Mouse (Mus musculus): ENCODE measurements around the gene Ptprj. TPM values are rescaled to one million over a fixed set of nuclear protein-coding genes. Genes with fewer than 3 reads are reported as not detected.

The Ptprj gene
- total and polyA plus RNA-seq, 3 experiments: 6.9 to 8.9 (median 7.3) TPM

DNA sequence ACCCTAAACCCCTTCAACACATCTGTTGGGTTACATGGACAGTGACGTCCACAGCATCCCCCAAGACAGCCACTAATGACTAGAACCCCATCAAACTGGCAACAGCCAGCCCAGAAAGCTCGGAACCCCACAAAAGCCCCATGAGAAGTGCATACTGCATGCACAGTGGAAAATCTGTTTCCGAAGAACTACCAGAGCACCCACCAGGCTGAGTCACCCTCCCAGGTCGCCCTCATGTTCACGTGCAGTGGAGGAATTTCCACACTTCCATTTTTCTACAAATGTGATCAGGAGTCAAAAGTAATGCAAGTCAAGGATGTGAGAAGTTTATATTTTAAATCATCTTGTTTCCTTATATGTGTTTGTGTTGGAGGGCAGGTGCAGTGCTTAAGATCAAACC, 52.3 kb downstream of the Ptprj start:
- H3K9me3 ChIP-seq (replicated peaks; ENCODE audit: low read length): peaks cover 4% of the 10 kb centered on the region
- H3K36me3 ChIP-seq (replicated peaks in 1 of 2; ENCODE audit: control insufficient read depth in 1 of 2, insufficient read depth in 1 of 2, low read length in 1 of 2): no peaks in the 10 kb centered on the region
- in situ Hi-C loops (cut with MboI; ENCODE audit: low pct_ligation_motif_present, low pct_unique_long_range_greater_than_20kb, low sequenced_read_pairs): no loop called here

DNA sequence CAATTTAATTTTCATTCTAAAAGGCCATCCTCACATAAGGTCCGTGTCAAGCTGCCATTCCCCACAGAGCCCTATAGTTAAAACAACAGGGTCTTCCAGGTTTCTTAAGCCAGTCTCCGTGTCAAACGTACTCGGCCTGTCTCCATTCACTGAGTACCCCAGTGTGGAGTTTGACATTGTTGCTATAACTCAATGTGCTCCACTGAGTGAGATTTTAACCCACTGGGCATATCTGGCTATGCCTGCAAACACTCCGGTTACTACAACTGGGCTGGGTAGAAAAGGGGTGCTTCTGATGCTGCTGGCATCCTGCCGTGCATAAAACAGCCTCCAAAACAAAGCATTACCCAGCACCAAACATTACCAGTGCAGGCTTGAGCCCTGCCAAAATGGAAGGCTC, 53.5 kb downstream of the Ptprj start:
- H3K79me2 ChIP-seq (replicated peaks; ENCODE audit: control insufficient read depth, extremely low read depth, insufficient read depth, poor library complexity, severe bottlenecking): peaks cover 10% of the 10 kb centered on the region
- no peaks in the 10 kb centered on the region for H3K27me3 ChIP-seq (replicated peaks)
- H3K4me2 ChIP-seq (ENCODE audit: insufficient read depth, low read depth, poor library complexity, severe bottlenecking): no peak overlapping the region
- DNase-seq (ENCODE audit: extremely low read depth): no peak
- no peak for TF ChIP-seq ETS1 (conservative IDR thresholded peaks at IDR 0.05; ENCODE audit: low read depth, low read length)
- TF ChIP-seq TCF12 (IDR thresholded peaks at IDR 0.05; ENCODE audit: low read depth, low read length): no peak
- no peak for TF ChIP-seq JUND (conservative IDR thresholded peaks at IDR 0.05; ENCODE audit: low read depth, low read length)
- no peak for TF ChIP-seq ZKSCAN1 (IDR thresholded peaks at IDR 0.05; ENCODE audit: borderline replicate concordance, low read depth, low read length)
- no peak for TF ChIP-seq PAX5 (IDR thresholded peaks at IDR 0.05; ENCODE audit: low read length)
- TF ChIP-seq POLR2A (IDR thresholded peaks at IDR 0.05; ENCODE audit: low read depth, low read length): no peak
- TF ChIP-seq USF2 (conservative IDR thresholded peaks at IDR 0.05; ENCODE audit: low read depth, low read length): no peak
- TF ChIP-seq ZMIZ1 (IDR thresholded peaks at IDR 0.05; ENCODE audit: low read depth, low read length): no peak
- TF ChIP-seq ZC3H11A (IDR thresholded peaks at IDR 0.05; ENCODE audit: low read depth, low read length): no peak
- H3K27ac ChIP-seq (ENCODE audit: insufficient read depth, low read depth): no peak overlapping the region
- H3K4me3 ChIP-seq (replicated peaks in 1 of 3; ENCODE audit: low read depth in 2 of 3, low read length in 2 of 3, poor library complexity in 1 of 3): no peak overlapping the region
- H3K9me3 ChIP-seq (replicated peaks; ENCODE audit: low read length): peaks cover 4% of the 10 kb centered on the region
- no peak overlapping the region for H3K9ac ChIP-seq (ENCODE audit: insufficient read depth, low read depth)
- dilution Hi-C loops (cut with MboI; ENCODE audit: extremely low pct_ligation_motif_present, extremely low pct_unique_long_range_greater_than_20kb, low sequenced_read_pairs): no loop called here
- peaks cover 12 to 54% of the 10 kb centered on the region in 2 experiments for H3K4me1 ChIP-seq (ENCODE audit: control insufficient read depth in 1 of 2, insufficient read depth in 2 of 2)
- H3K36me3 ChIP-seq (replicated peaks in 1 of 2; ENCODE audit: control insufficient read depth in 1 of 2, insufficient read depth in 1 of 2, low read length in 1 of 2): no peaks in the 10 kb centered on the region
- in situ Hi-C loops (cut with MboI; ENCODE audit: low pct_ligation_motif_present, low pct_unique_long_range_greater_than_20kb, low sequenced_read_pairs): no loop called here

More for the DNA sequence above, 52.3 kb downstream of the Ptprj start:
- dilution Hi-C loops (cut with MboI; ENCODE audit: extremely low pct_ligation_motif_present, extremely low pct_unique_long_range_greater_than_20kb, low sequenced_read_pairs): no loop called here
- peaks cover 14 to 58% of the 10 kb centered on the region in 2 experiments for H3K4me1 ChIP-seq (ENCODE audit: control insufficient read depth in 1 of 2, insufficient read depth in 2 of 2)
- H3K27ac ChIP-seq (ENCODE audit: insufficient read depth, low read depth): no peak overlapping the region
- H3K79me2 ChIP-seq (replicated peaks; ENCODE audit: control insufficient read depth, extremely low read depth, insufficient read depth, poor library complexity, severe bottlenecking): peaks cover 8% of the 10 kb centered on the region
- no peak overlapping the region for H3K4me2 ChIP-seq (ENCODE audit: insufficient read depth, low read depth, poor library complexity, severe bottlenecking)
- no peak overlapping the region for H3K9ac ChIP-seq (ENCODE audit: insufficient read depth, low read depth)
- H3K27me3 ChIP-seq (replicated peaks): no peaks in the 10 kb centered on the region
- no peak for DNase-seq (ENCODE audit: extremely low read depth)
- no peak overlapping the region for H3K4me3 ChIP-seq (replicated peaks in 1 of 3; ENCODE audit: low read depth in 2 of 3, low read length in 2 of 3, poor library complexity in 1 of 3)
- peak; percentile 55; the same call in 1 of the 2 replicates for TF ChIP-seq MYC (IDR thresholded peaks at IDR 0.05; ENCODE audit: low read depth, low read length)
- TF ChIP-seq HCFC1 (IDR thresholded peaks at IDR 0.05; ENCODE audit: low read depth, low read length): no peak
- TF ChIP-seq MAX (IDR thresholded peaks at IDR 0.05; ENCODE audit: low read length): peak; percentile 44; the same call in 1 of the 2 replicates
- peak; percentile 51; the same call in 1 of the 2 replicates for TF ChIP-seq CHD2 (IDR thresholded peaks at IDR 0.05; ENCODE audit: low read length)
- 0 out of 2 replicates have a peak, but pooled peaks have one; percentile 28 for TF ChIP-seq MEF2A (IDR thresholded peaks at IDR 0.05; ENCODE audit: borderline replicate concordance, low read depth, low read length)
- peak; percentile 89 for TF ChIP-seq ETS1 (conservative IDR thresholded peaks at IDR 0.05; ENCODE audit: low read depth, low read length)
- peak; percentile 74; the same call in 1 of the 2 replicates for TF ChIP-seq IRF4 (IDR thresholded peaks at IDR 0.05; ENCODE audit: low read depth, low read length)
- peak; percentile 47 for TF ChIP-seq JUND (conservative IDR thresholded peaks at IDR 0.05; ENCODE audit: low read depth, low read length)
- TF ChIP-seq NELFE (IDR thresholded peaks at IDR 0.05; ENCODE audit: low read depth, low read length): no peak
- TF ChIP-seq MAFK (IDR thresholded peaks at IDR 0.05; ENCODE audit: insufficient replicate concordance, low read length): peak; percentile 63
- no peak for TF ChIP-seq E2F4 (IDR thresholded peaks at IDR 0.05; ENCODE audit: insufficient replicate concordance, low read depth, low read length)
- TF ChIP-seq GABPA (IDR thresholded peaks at IDR 0.05; ENCODE audit: insufficient replicate concordance, low read depth, low read length): no peak
- no peak for TF ChIP-seq USF2 (conservative IDR thresholded peaks at IDR 0.05; ENCODE audit: low read depth, low read length)
- peak; percentile 49; the same call in 1 of the 2 replicates for TF ChIP-seq TCF12 (IDR thresholded peaks at IDR 0.05; ENCODE audit: low read depth, low read length)
- TF ChIP-seq RCOR1 (conservative IDR thresholded peaks at IDR 0.05; ENCODE audit: low read depth, low read length): 0 out of 2 replicates have a peak, but pooled peaks have one; percentile 26
- TF ChIP-seq BHLHE40 (IDR thresholded peaks at IDR 0.05; ENCODE audit: low read depth, low read length): peak; percentile 97
- 0 out of 2 replicates have a peak, but pooled peaks have one; percentile 6 for TF ChIP-seq SMC3 (IDR thresholded peaks at IDR 0.05; ENCODE audit: low read depth, low read length)
- TF ChIP-seq JUN (IDR thresholded peaks at IDR 0.05; ENCODE audit: insufficient read depth, low read depth, low read length): peak; percentile 60
- peak; percentile 90 for TF ChIP-seq EP300 (IDR thresholded peaks at IDR 0.05; ENCODE audit: low read length)
- no peak; the same call in 1 of the 2 replicates for TF ChIP-seq ZNF384 (IDR thresholded peaks at IDR 0.05; ENCODE audit: low read depth, low read length)

All from CH12.LX (cell line).